Mouse (Mus musculus): ENCODE data around the gene Samd14. TPM values are rescaled to one million over a fixed set of nuclear protein-coding genes. Genes with fewer than 3 reads are reported as not detected.

The Samd14 gene
- polyA plus RNA-seq, 1 experiment from 2014 or later, result 53.1 TPM

- Histone ChIP-seq H3K4me1 (ENCODE audit: control insufficient read depth, insufficient read depth, low read length) (peaks cover 8% of the 10 kb centered on the region), H3K9ac (ENCODE audit: low read length) (no peak overlapping the region), H3K9me3 (ENCODE audit: control insufficient read depth, low read length) (no peaks in the 10 kb centered on the region), H3K4me3 (ENCODE audit: low read depth, low read length) (no peak overlapping the region), H3K27ac (ENCODE audit: low read depth, low read length) (no peak overlapping the region), H3K4me2 (ENCODE audit: low read depth) (no peak overlapping the region), H3K36me3 (ENCODE audit: control insufficient read depth, insufficient read depth, low read length) (peaks cover 9% of the 10 kb centered on the region), H3K27me3 (ENCODE audit: control insufficient read depth, insufficient read depth, low read length) (no peaks in the 10 kb centered on the region)
- 78% methylated on average over 3 of the region's 3 CpGs for WGBS
- DNase-seq (ENCODE audit: low spot score) (no peak), ATAC-seq (ENCODE audit: insufficient read depth, low FRiP score, low TSS enrichment) (no peak)
These were observed 5.8 kb downstream of the Samd14 start for GRCm38 (mm10) chr11:95015484-95015883.

GRCm38 (mm10) chr11:95022237-95022992 is 12.7 kb downstream of the Samd14 start:
- H3K4me2 ChIP-seq (ENCODE audit: low read depth), result no peak overlapping the region
- H3K4me3 ChIP-seq (ENCODE audit: low read depth, low read length), result no peak overlapping the region
- no peak overlapping the region for H3K9ac ChIP-seq (ENCODE audit: low read length)
- H3K9me3 ChIP-seq (ENCODE audit: control insufficient read depth, low read length), result no peaks in the 10 kb centered on the region
- DNase-seq (ENCODE audit: low spot score) (no peak), ATAC-seq (ENCODE audit: insufficient read depth, low FRiP score, low TSS enrichment) (no peak)
- peaks cover 25% of the 10 kb centered on the region for H3K36me3 ChIP-seq (ENCODE audit: control insufficient read depth, insufficient read depth, low read length)
- no peak overlapping the region for H3K27ac ChIP-seq (ENCODE audit: low read depth, low read length)
- WGBS, result 80% methylated on average over 10 of the region's 10 CpGs
- H3K27me3 ChIP-seq (ENCODE audit: control insufficient read depth, insufficient read depth, low read length), result no peaks in the 10 kb centered on the region
- no peaks in the 10 kb centered on the region for H3K4me1 ChIP-seq (ENCODE audit: control insufficient read depth, insufficient read depth, low read length)

- Histone ChIP-seq H3K4me1 (ENCODE audit: control insufficient read depth, insufficient read depth, low read length) (no peaks in the 10 kb centered on the region), H3K9ac (ENCODE audit: low read length) (no peak overlapping the region), H3K9me3 (ENCODE audit: control insufficient read depth, low read length) (no peaks in the 10 kb centered on the region), H3K36me3 (ENCODE audit: control insufficient read depth, insufficient read depth, low read length) (peaks cover 24% of the 10 kb centered on the region), H3K4me2 (ENCODE audit: low read depth) (no peak overlapping the region), H3K27ac (ENCODE audit: low read depth, low read length) (no peak overlapping the region), H3K4me3 (ENCODE audit: low read depth, low read length) (no peak overlapping the region), H3K27me3 (ENCODE audit: control insufficient read depth, insufficient read depth, low read length) (no peaks in the 10 kb centered on the region)
- WGBS, result 93% methylated on average over 9 of the region's 9 CpGs
- no peak for DNase-seq (ENCODE audit: low spot score)
- ATAC-seq (ENCODE audit: insufficient read depth, low FRiP score, low TSS enrichment), result no peak
These were observed 13.8 kb downstream of the Samd14 start for GRCm38 (mm10) chr11:95023481-95023880.

- no peaks in the 10 kb centered on the region for H3K27me3 ChIP-seq (ENCODE audit: control insufficient read depth, insufficient read depth, low read length)
- H3K36me3 ChIP-seq (ENCODE audit: control insufficient read depth, insufficient read depth, low read length), result peaks cover 24% of the 10 kb centered on the region
- no peak overlapping the region for H3K4me2 ChIP-seq (ENCODE audit: low read depth)
- DNase-seq (ENCODE audit: low spot score), result no peak
- H3K4me1 ChIP-seq (ENCODE audit: control insufficient read depth, insufficient read depth, low read length), result no peaks in the 10 kb centered on the region
- no peak overlapping the region for H3K4me3 ChIP-seq (ENCODE audit: low read depth, low read length)
- H3K9me3 ChIP-seq (ENCODE audit: control insufficient read depth, low read length), result no peaks in the 10 kb centered on the region
- no peak overlapping the region for H3K9ac ChIP-seq (ENCODE audit: low read length)
- no peak for ATAC-seq (ENCODE audit: insufficient read depth, low FRiP score, low TSS enrichment)
- H3K27ac ChIP-seq (ENCODE audit: low read depth, low read length), result no peak overlapping the region
- 68% methylated on average over 26 of the region's 29 CpGs for WGBS
These were observed 14.9 kb downstream of the Samd14 start for GRCm38 (mm10) chr11:95024439-95025184.

- H3K9me3 ChIP-seq (ENCODE audit: control insufficient read depth, low read length), result no peaks in the 10 kb centered on the region
- H3K4me3 ChIP-seq (ENCODE audit: low read depth, low read length), result no peak overlapping the region
- 88% methylated on average over 11 of the region's 11 CpGs for WGBS
- no peak overlapping the region for H3K9ac ChIP-seq (ENCODE audit: low read length)
- no peaks in the 10 kb centered on the region for H3K4me1 ChIP-seq (ENCODE audit: control insufficient read depth, insufficient read depth, low read length)
- peaks cover 21% of the 10 kb centered on the region for H3K36me3 ChIP-seq (ENCODE audit: control insufficient read depth, insufficient read depth, low read length)
- H3K4me2 ChIP-seq (ENCODE audit: low read depth), result no peak overlapping the region
- no peak overlapping the region for H3K27ac ChIP-seq (ENCODE audit: low read depth, low read length)
- ATAC-seq (ENCODE audit: insufficient read depth, low FRiP score, low TSS enrichment) (no peak), DNase-seq (ENCODE audit: low spot score) (no peak)
- H3K27me3 ChIP-seq (ENCODE audit: control insufficient read depth, insufficient read depth, low read length), result no peaks in the 10 kb centered on the region
These were observed 15.7 kb downstream of the Samd14 start for GRCm38 (mm10) chr11:95025227-95026012.

- H3K27ac ChIP-seq (ENCODE audit: low read depth, low read length), result no peak overlapping the region
- no peak overlapping the region for H3K4me3 ChIP-seq (ENCODE audit: low read depth, low read length)
- peaks cover 20% of the 10 kb centered on the region for H3K36me3 ChIP-seq (ENCODE audit: control insufficient read depth, insufficient read depth, low read length)
- H3K9ac ChIP-seq (ENCODE audit: low read length), result no peak overlapping the region
- no peak overlapping the region for H3K4me2 ChIP-seq (ENCODE audit: low read depth)
- ATAC-seq (ENCODE audit: insufficient read depth, low FRiP score, low TSS enrichment), result no peak
- H3K4me1 ChIP-seq (ENCODE audit: control insufficient read depth, insufficient read depth, low read length), result no peaks in the 10 kb centered on the region
- H3K9me3 ChIP-seq (ENCODE audit: control insufficient read depth, low read length), result no peaks in the 10 kb centered on the region
- 82% methylated on average over 6 of the region's 6 CpGs for WGBS
- no peak for DNase-seq (ENCODE audit: low spot score)
- H3K27me3 ChIP-seq (ENCODE audit: control insufficient read depth, insufficient read depth, low read length), result no peaks in the 10 kb centered on the region
These were observed 16.4 kb downstream of the Samd14 start for GRCm38 (mm10) chr11:95026090-95026542.

GRCm38 (mm10) chr11:95026849-95027248 is 17.2 kb downstream of the Samd14 start:
- WGBS, result 91% methylated on average over 6 of the region's 6 CpGs
- DNase-seq (ENCODE audit: low spot score) (no peak), ATAC-seq (ENCODE audit: insufficient read depth, low FRiP score, low TSS enrichment) (no peak)
- H3K4me1 ChIP-seq (ENCODE audit: control insufficient read depth, insufficient read depth, low read length), result no peaks in the 10 kb centered on the region
- H3K36me3 ChIP-seq (ENCODE audit: control insufficient read depth, insufficient read depth, low read length), result peaks cover 14% of the 10 kb centered on the region
- no peak overlapping the region for H3K9ac ChIP-seq (ENCODE audit: low read length)
- H3K27ac ChIP-seq (ENCODE audit: low read depth, low read length), result no peak overlapping the region
- H3K4me2 ChIP-seq (ENCODE audit: low read depth), result no peak overlapping the region
- no peaks in the 10 kb centered on the region for H3K9me3 ChIP-seq (ENCODE audit: control insufficient read depth, low read length)
- no peak overlapping the region for H3K4me3 ChIP-seq (ENCODE audit: low read depth, low read length)
- no peaks in the 10 kb centered on the region for H3K27me3 ChIP-seq (ENCODE audit: control insufficient read depth, insufficient read depth, low read length)

GRCm38 (mm10) chr11:95027850-95028470 is 18.3 kb downstream of the Samd14 start:
- H3K27me3 ChIP-seq (ENCODE audit: control insufficient read depth, insufficient read depth, low read length), result no peaks in the 10 kb centered on the region
- DNase-seq (ENCODE audit: low spot score), result no peak
- H3K4me1 ChIP-seq (ENCODE audit: control insufficient read depth, insufficient read depth, low read length), result no peaks in the 10 kb centered on the region
- H3K9ac ChIP-seq (ENCODE audit: low read length), result no peak overlapping the region
- WGBS, result 24% methylated on average over 13 of the region's 13 CpGs
- no peak overlapping the region for H3K4me3 ChIP-seq (ENCODE audit: low read depth, low read length)
- H3K36me3 ChIP-seq (ENCODE audit: control insufficient read depth, insufficient read depth, low read length), result peaks cover 7% of the 10 kb centered on the region
- H3K4me2 ChIP-seq (ENCODE audit: low read depth), result no peak overlapping the region
- no peak overlapping the region for H3K27ac ChIP-seq (ENCODE audit: low read depth, low read length)
- no peaks in the 10 kb centered on the region for H3K9me3 ChIP-seq (ENCODE audit: control insufficient read depth, low read length)
- no peak for ATAC-seq (ENCODE audit: insufficient read depth, low FRiP score, low TSS enrichment)
